Mouse (Mus musculus): Measurements from ENCODE around the gene Prdm16. TPM values are rescaled to one million over a fixed set of nuclear protein-coding genes. Genes with fewer than 3 reads are reported as not detected.
A peak's percentile ranks its signal among the peaks of the same experiment; 100 is the strongest.

Gene Prdm16
- total RNA-seq (2021) = 1 to 10 TPM; 4.0 to 4.7 TPM
- long read RNA-seq, experiment 1, full-length matches to known transcripts = 1 of 13 reads
- long read RNA-seq, experiment 1, partial matches to known transcripts = 1 of 13 reads
- long read RNA-seq, experiment 1, other reads (novel, unspliced or antisense) = 11 of 13 reads
- long read RNA-seq, experiment 2, partial matches to known transcripts = 2 of 14 reads
- long read RNA-seq, experiment 2, other reads (novel, unspliced or antisense) = 12 of 14 reads

GRCm38 (mm10) chr4:154636721-154637311 lies at the start of gene Prdm16:
Gene Prdm16 (minus strand): TSS chr4:154636873.
- no peak for DNase-seq (ENCODE audit: low spot score in 2 of 2)

GRCm38 (mm10) chr4:154683068-154683752 lies 46.5 kb upstream of the Prdm16 start:
- no peak for DNase-seq (ENCODE audit: low spot score in 2 of 2)

- DNase-seq (ENCODE audit: low spot score in 2 of 2) = no peak
Observed at GRCm38 (mm10) chr4:154682311-154682710, 45.6 kb upstream of the Prdm16 start.

GRCm38 (mm10) chr4:154675441-154676000 lies 38.8 kb upstream of the Prdm16 start:
- no peak for DNase-seq (ENCODE audit: low spot score in 2 of 2)

- DNase-seq (ENCODE audit: low spot score in 2 of 2) = no peak
Observed at GRCm38 (mm10) chr4:154674966-154675365, 38.3 kb upstream of the Prdm16 start.

- peak in 1 of 2 experiments; percentile 59 for DNase-seq (ENCODE audit: low spot score in 2 of 2)
Observed at GRCm38 (mm10) chr4:154674541-154674940, 37.9 kb upstream of the Prdm16 start.

GRCm38 (mm10) chr4:154673986-154674385 lies 37.3 kb upstream of the Prdm16 start:
- DNase-seq (ENCODE audit: low spot score in 2 of 2) = no peak

- no peak for DNase-seq (ENCODE audit: low spot score in 2 of 2)
Observed at GRCm38 (mm10) chr4:154672027-154672426, 35.4 kb upstream of the Prdm16 start.

GRCm38 (mm10) chr4:154671232-154671912 lies 34.7 kb upstream of the Prdm16 start:
- DNase-seq (ENCODE audit: low spot score in 2 of 2) = no peak

GRCm38 (mm10) chr4:154667767-154668166 lies 31.1 kb upstream of the Prdm16 start, which contains the start of gene Actrt2:
Gene Actrt2 (minus strand): TSS chr4:154667867.
- no peak for DNase-seq (ENCODE audit: low spot score in 2 of 2)

GRCm38 (mm10) chr4:154662681-154663215 lies 26.1 kb upstream of the Prdm16 start:
- no peak for DNase-seq (ENCODE audit: low spot score in 2 of 2)

- no peak for DNase-seq (ENCODE audit: low spot score in 2 of 2)
Observed at GRCm38 (mm10) chr4:154661256-154661655, 24.6 kb upstream of the Prdm16 start.

- no peak for DNase-seq (ENCODE audit: low spot score in 2 of 2)
Observed at GRCm38 (mm10) chr4:154660025-154660424, 23.4 kb upstream of the Prdm16 start.

- DNase-seq (ENCODE audit: low spot score in 2 of 2) = peak in 1 of 2 experiments; percentile 53
Observed at GRCm38 (mm10) chr4:154655134-154655910, 18.6 kb upstream of the Prdm16 start.

GRCm38 (mm10) chr4:154652494-154652893 lies 15.8 kb upstream of the Prdm16 start:
- DNase-seq (ENCODE audit: low spot score in 2 of 2) = no peak

GRCm38 (mm10) chr4:154649083-154649747 lies 12.5 kb upstream of the Prdm16 start:
- DNase-seq (ENCODE audit: low spot score in 2 of 2) = peak in 1 of 2 experiments; percentile 38

GRCm38 (mm10) chr4:154642496-154642895 lies 5.8 kb upstream of the Prdm16 start:
- no peak for DNase-seq (ENCODE audit: low spot score in 2 of 2)

GRCm38 (mm10) chr4:154641296-154642110 lies 4.8 kb upstream of the Prdm16 start:
- DNase-seq (ENCODE audit: low spot score in 2 of 2) = no peak

All from gastrocnemius, postnatal 4 days (tissue).